Mouse (Mus musculus) limb, embryonic 11.5 days (tissue): Measurements from ENCODE around the gene Dbx1. TPM values are rescaled to one million over a fixed set of nuclear protein-coding genes. Genes with fewer than 3 reads are reported as not detected.

Experiments
- ATAC-seq: fragments of 200-750 bp; cut with Nextera tagmentation; 2 replicates; pipeline ENCODE4 v1.8.0; 2017; ENCODE audit warnings: low read depth; ENCODE audit not compliant: insufficient number of reproducible peaks, low FRiP score, low TSS enrichment
- DNase-seq: peaks from one replicate; pipeline ENCODE4 v3.0.0-alpha.2; 2015; ENCODE audit warnings: low spot score
- H3K27ac ChIP-seq: fragments of 300-500 bp; sonication (generic); replicated peaks from 2 replicates; pipeline ENCODE4 v1.5.1; 2014; ENCODE audit warnings: low read depth, mild to moderate bottlenecking, low read length
- H3K27me3 ChIP-seq: fragments of 300-500 bp; sonication (generic); 2 replicates; pipeline ENCODE4 v1.6.1; 2014; ENCODE audit warnings: mild to moderate bottlenecking, low read length, mixed read lengths; ENCODE audit not compliant: control insufficient read depth, insufficient read depth
- H3K36me3 ChIP-seq: fragments of 300-500 bp; sonication (generic); 2 replicates; pipeline ENCODE4 v1.6.1; 2014; ENCODE audit warnings: mild to moderate bottlenecking, low read length, moderate library complexity, mixed read lengths; ENCODE audit not compliant: control insufficient read depth, insufficient read depth
- H3K4me1 ChIP-seq: fragments of 300-500 bp; sonication (generic); 2 replicates; pipeline ENCODE4 v1.6.1; 2014; ENCODE audit warnings: low read length, mixed read lengths; ENCODE audit not compliant: control insufficient read depth, insufficient read depth
- H3K4me2 ChIP-seq: fragments of 300-500 bp; sonication (generic); 2 replicates; pipeline ENCODE4 v1.6.1; 2014; ENCODE audit warnings: low read depth, mild to moderate bottlenecking, moderate library complexity; ENCODE audit not compliant: severe bottlenecking
- H3K4me3 ChIP-seq: fragments of 300-500 bp; sonication (generic); 2 replicates; pipeline ENCODE4 v1.5.1; 2014; ENCODE audit warnings: low read depth, low read length
- H3K9ac ChIP-seq: fragments of 300-500 bp; sonication (generic); 2 replicates; pipeline ENCODE4 v1.6.1; 2014; ENCODE audit warnings: mild to moderate bottlenecking, low read length
- H3K9me3 ChIP-seq: fragments of 300-500 bp; sonication (generic); 2 replicates; pipeline ENCODE4 v1.6.1; 2016; ENCODE audit warnings: low read length; ENCODE audit not compliant: control insufficient read depth
- WGBS: fragments of 180-500 bp; shearing (Covaris S2); extraction: QIAGEN DNeasy Blood & Tissue Kit; methylation state at CpG from one replicate; pipeline ENCODE4 v1.1.7; 2014; 5-methylcytosine and 5-hydroxymethylcytosine counted together
- polyA plus RNA-seq: library from polyadenylated mRNA; unstranded; fragments of >200 nt; fragmentation: Nextera tagmentation; extraction: Ambion mirVana; gene quantifications from 2 replicates; pipeline ENCODE4 v1.2.1, GENCODE M21; 2014

The Dbx1 gene
- polyA plus RNA-seq, 1 experiment from 2014 or later = not detected

- DNase-seq (no peak), ATAC-seq (no peak)
- 0 out of 2 replicates have a peak, but pooled peaks cover 2% of the 10 kb centered on the region for H3K4me1 ChIP-seq
- no peaks in the 10 kb centered on the region for H3K9me3 ChIP-seq
- H3K9ac ChIP-seq = no peak overlapping the region
- H3K4me2 ChIP-seq = no peak overlapping the region
- H3K27me3 ChIP-seq = no peaks in the 10 kb centered on the region
- H3K36me3 ChIP-seq = no peaks in the 10 kb centered on the region
- WGBS = 90% methylated on average over 15 of the region's 15 CpGs
- H3K4me3 ChIP-seq = no peak overlapping the region
- H3K27ac ChIP-seq = no peak overlapping the region
Observed at GRCm38 (mm10) chr7:49604965-49605795, 31.5 kb downstream of the Dbx1 start.

- no peak overlapping the region for H3K9ac ChIP-seq
- no peak overlapping the region for H3K27ac ChIP-seq
- H3K4me2 ChIP-seq = no peak overlapping the region
- ATAC-seq (no peak), DNase-seq (no peak)
- H3K4me3 ChIP-seq = no peak overlapping the region
- 0 out of 2 replicates have a peak, but pooled peaks cover 2% of the 10 kb centered on the region for H3K4me1 ChIP-seq
- WGBS = 92% methylated on average over 14 of the region's 14 CpGs
- no peaks in the 10 kb centered on the region for H3K9me3 ChIP-seq
- H3K36me3 ChIP-seq = no peaks in the 10 kb centered on the region
- H3K27me3 ChIP-seq = no peaks in the 10 kb centered on the region
Observed at GRCm38 (mm10) chr7:49604244-49604643, 32.4 kb downstream of the Dbx1 start.

GRCm38 (mm10) chr7:49601191-49601975 lies 35.3 kb downstream of the Dbx1 start:
- 55% methylated on average over 13 of the region's 13 CpGs for WGBS
- ATAC-seq (no peak), DNase-seq (peak; percentile 84)
- no peak overlapping the region for H3K27ac ChIP-seq
- H3K4me2 ChIP-seq = no peak overlapping the region
- H3K36me3 ChIP-seq = peaks cover 3% of the 10 kb centered on the region
- H3K27me3 ChIP-seq = no peaks in the 10 kb centered on the region
- H3K9ac ChIP-seq = no peak overlapping the region
- no peak overlapping the region for H3K4me3 ChIP-seq
- no peaks in the 10 kb centered on the region for H3K4me1 ChIP-seq
- H3K9me3 ChIP-seq = no peaks in the 10 kb centered on the region

GRCm38 (mm10) chr7:49599950-49600349 lies 36.7 kb downstream of the Dbx1 start:
- ATAC-seq (no peak), DNase-seq (no peak)
- H3K36me3 ChIP-seq = peaks cover 3% of the 10 kb centered on the region
- no peaks in the 10 kb centered on the region for H3K9me3 ChIP-seq
- no peak overlapping the region for H3K9ac ChIP-seq
- H3K27me3 ChIP-seq = no peaks in the 10 kb centered on the region
- no peak overlapping the region for H3K27ac ChIP-seq
- no peak overlapping the region for H3K4me2 ChIP-seq
- H3K4me1 ChIP-seq = no peaks in the 10 kb centered on the region
- 87% methylated on average over 3 of the region's 3 CpGs for WGBS
- H3K4me3 ChIP-seq = no peak overlapping the region

- ATAC-seq (no peak), DNase-seq (no peak)
- H3K9me3 ChIP-seq = no peaks in the 10 kb centered on the region
- no peak overlapping the region for H3K4me2 ChIP-seq
- peaks cover 6% of the 10 kb centered on the region for H3K36me3 ChIP-seq
- no peaks in the 10 kb centered on the region for H3K4me1 ChIP-seq
- no peak overlapping the region for H3K4me3 ChIP-seq
- H3K27ac ChIP-seq = no peak overlapping the region
- WGBS = 94% methylated on average over 13 of the region's 13 CpGs
- H3K9ac ChIP-seq = no peak overlapping the region
- H3K27me3 ChIP-seq = no peaks in the 10 kb centered on the region
Observed at GRCm38 (mm10) chr7:49598225-49598624, 38.4 kb downstream of the Dbx1 start.

- Histone ChIP-seq H3K9me3 (no peaks in the 10 kb centered on the region), H3K9ac (no peak overlapping the region), H3K4me3 (no peak overlapping the region), H3K27ac (no peak overlapping the region), H3K27me3 (no peaks in the 10 kb centered on the region), H3K4me1 (no peaks in the 10 kb centered on the region), H3K4me2 (no peak overlapping the region), H3K36me3 (peaks cover 6% of the 10 kb centered on the region)
- ATAC-seq (no peak), DNase-seq (no peak)
- WGBS = 87% methylated on average over 3 of the region's 3 CpGs
Observed at GRCm38 (mm10) chr7:49597776-49598175, 38.9 kb downstream of the Dbx1 start.

- no peak overlapping the region for H3K9ac ChIP-seq
- H3K27me3 ChIP-seq = no peaks in the 10 kb centered on the region
- H3K4me1 ChIP-seq = no peaks in the 10 kb centered on the region
- no peaks in the 10 kb centered on the region for H3K9me3 ChIP-seq
- WGBS = 84% methylated on average over 8 of the region's 8 CpGs
- H3K36me3 ChIP-seq = peaks cover 3% of the 10 kb centered on the region; the same call in 1 of the 2 replicates
- no peak overlapping the region for H3K4me2 ChIP-seq
- no peak overlapping the region for H3K4me3 ChIP-seq
- ATAC-seq = no peak
- H3K27ac ChIP-seq = no peak overlapping the region
- no peak for DNase-seq
Observed at GRCm38 (mm10) chr7:49589635-49590034, 47.0 kb downstream of the Dbx1 start.

GRCm38 (mm10) chr7:49586530-49587120 lies 50.0 kb downstream of the Dbx1 start:
- ATAC-seq (no peak), DNase-seq (no peak)
- no peak overlapping the region for H3K4me3 ChIP-seq
- no peak overlapping the region for H3K4me2 ChIP-seq
- H3K27me3 ChIP-seq = no peaks in the 10 kb centered on the region
- peaks cover 2% of the 10 kb centered on the region; the same call in 1 of the 2 replicates for H3K36me3 ChIP-seq
- H3K27ac ChIP-seq = no peak overlapping the region
- no peaks in the 10 kb centered on the region for H3K9me3 ChIP-seq
- no peak overlapping the region for H3K9ac ChIP-seq
- no peaks in the 10 kb centered on the region for H3K4me1 ChIP-seq
- 84% methylated on average over 5 of the region's 5 CpGs for WGBS
